Mouse (Mus musculus) ES-Bruce4 (cell line): ENCODE measurements around the gene Myl6b.

Experiments
- CTCF ChIP-seq: IDR thresholded peaks from one replicate; pipeline ENCODE4 v1.8.1; 2011; ENCODE audit warnings: low read depth, low read length
- POLR2A ChIP-seq: IDR thresholded peaks from one replicate; pipeline ENCODE4 v1.8.1; 2011; ENCODE audit warnings: low read length; ENCODE audit not compliant: insufficient read depth

GRCm38 (mm10) chr10:128451014-128451413 lies 47.5 kb downstream of the Myl6b start:
- TF ChIP-seq CTCF, result no peak
- TF ChIP-seq POLR2A, result no peak
